Mouse (Mus musculus) right cerebral cortex, postnatal 4 days (tissue): Measurements from ENCODE around the gene Uqcr11.

ENCODE experiments used
- DNase-seq: peaks from one replicate; pipeline ENCODE4 v3.0.0-alpha.2; 2022

Uqcr11 gene

DNA sequence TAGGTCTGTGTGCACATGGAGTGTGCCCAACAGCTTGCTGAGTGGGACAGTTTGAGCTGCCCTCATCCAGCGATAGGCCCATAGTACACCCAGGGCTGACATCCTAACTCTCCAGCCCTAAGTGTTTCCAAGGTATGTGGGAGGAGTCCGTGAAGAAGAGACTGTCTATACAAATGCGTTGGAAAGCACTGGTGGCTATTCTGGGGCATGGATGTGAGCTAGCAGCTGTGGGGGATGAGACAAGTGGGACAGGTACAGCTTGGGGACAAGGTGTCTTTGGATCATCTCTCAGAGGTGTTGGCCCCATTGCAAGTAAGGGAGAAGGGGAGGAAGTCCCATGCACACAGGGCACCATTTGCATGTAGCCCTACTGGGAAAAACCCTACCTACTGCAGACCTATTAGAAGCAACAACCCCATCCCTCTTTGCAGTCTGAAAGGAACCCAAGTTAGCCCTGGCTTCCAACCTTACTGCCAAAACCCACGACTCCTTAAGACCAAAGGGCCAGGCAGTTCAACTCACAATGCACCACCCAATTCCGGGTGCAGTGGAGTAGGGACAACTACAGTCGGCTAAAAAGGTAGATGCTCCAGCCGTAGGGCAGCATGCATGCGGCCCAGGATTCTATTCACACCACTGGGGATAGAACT, 9.0 kb downstream of the Uqcr11 start:
- no peak for DNase-seq

- no peak for DNase-seq
Observed at GRCm38 (mm10) chr10:80396822-80397523, 9.7 kb downstream of the Uqcr11 start.

DNA sequence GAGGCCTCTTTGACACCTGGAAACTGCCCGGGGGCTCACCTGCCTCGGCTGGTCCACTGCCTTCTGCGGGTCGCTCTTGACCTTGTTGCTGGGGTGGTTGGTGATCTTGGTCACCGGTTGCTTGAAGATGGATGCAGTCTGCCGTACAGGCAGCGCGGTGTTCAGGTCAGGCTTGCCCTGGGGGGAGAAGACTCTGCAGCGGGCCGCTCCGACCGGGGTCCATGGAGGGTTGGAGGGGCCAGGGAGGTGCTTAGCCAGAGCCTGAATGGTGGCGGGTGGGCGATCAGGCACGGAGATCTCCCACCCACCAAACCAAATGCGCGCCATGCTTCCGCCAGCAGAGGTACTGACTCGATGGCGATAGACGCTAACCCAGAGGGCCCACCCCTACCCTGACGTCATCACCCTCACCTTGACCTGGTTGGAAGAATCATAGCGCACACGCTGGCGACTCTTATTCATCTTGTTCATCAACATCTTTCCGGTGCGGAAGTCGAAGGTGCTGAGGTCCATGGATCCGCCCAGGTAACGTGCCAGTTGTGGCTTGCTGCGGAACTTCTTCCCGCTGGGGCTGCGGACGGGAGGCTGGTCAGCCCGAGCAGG, 11.5 kb downstream of the Uqcr11 start:
- no peak for DNase-seq

- DNase-seq, result no peak
Observed at GRCm38 (mm10) chr10:80392687-80393086, 13.9 kb downstream of the Uqcr11 start.

- no peak for DNase-seq
Observed at GRCm38 (mm10) chr10:80390697-80391096, 15.9 kb downstream of the Uqcr11 start.

- DNase-seq, result no peak
Observed at GRCm38 (mm10) chr10:80389185-80389708, 17.4 kb downstream of the Uqcr11 start.

GRCm38 (mm10) chr10:80388731-80389130, 17.9 kb downstream of the Uqcr11 start:
- DNase-seq, result no peak

DNA sequence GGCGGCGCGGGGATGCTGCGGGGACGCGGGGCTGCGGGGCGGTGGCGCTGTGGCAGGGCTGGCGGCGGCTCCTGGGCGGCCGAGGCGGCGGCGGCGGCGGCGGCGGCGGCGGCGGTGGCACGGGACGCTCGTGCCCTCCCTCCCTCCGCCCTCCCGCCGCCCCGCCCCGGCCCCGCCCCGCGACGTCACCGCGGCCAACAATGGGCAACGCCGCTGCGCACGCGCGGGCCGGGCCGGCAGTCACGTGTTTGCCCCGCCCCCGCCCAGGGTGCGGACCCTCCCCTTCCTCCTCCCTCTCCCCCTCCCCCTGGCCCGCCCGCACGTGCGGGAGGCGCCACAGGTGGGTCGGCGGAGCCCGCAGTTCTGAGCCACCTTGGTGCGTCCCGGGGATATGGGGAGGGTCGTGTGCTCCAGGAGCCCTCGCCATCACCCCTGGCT, 19.1 kb downstream of the Uqcr11 start, which contains the start of gene Mex3d:
TSS of gene Mex3d (minus strand) at position 138 of the 438 bp plus-strand sequence.
- DNase-seq, result peak; percentile 97

- peak; percentile 52 for DNase-seq
Observed at GRCm38 (mm10) chr10:80386735-80387471, 19.7 kb downstream of the Uqcr11 start.

DNA sequence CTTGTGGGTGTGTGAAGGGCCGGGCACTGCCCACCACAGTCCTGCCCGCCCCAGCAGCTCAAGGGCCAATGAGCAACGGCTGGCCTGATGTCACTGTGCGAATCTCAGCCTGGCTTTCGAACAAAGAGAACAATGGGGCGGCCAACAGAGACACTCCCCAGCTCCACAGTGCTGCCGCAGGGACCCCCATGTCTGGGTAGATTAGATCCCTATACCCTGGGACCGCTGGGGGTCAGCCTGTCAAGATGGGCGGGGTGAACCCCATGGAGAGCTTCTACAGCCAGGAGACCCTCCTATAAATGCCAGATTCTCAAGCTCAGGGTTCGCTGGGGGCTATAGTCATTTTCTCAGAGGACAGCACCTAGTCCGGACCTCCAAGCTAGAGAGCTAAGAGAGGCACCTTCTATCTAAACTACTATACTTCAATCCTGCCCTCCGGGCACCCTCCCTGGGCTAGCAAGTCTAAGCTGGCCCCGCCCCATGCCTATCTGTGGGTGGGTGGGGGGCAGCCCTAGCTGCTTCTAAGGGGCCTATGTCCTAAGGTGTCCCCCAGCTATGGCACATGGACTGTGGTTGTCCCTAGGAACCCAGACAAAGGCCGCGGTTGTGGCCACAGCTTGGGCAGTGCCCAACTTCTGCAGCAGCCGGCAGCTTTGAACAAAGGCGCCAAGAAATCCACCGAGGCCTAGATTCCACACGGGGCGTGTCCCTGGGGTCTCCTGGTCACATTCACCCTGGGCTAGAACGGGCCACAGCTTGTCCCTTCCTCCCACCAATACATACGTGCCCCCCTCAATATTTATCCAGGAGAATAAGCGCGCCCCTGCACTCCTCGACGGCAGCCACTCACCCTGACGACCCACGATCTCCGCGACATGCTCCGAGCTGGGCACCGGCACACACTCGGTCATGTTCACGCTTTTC, 20.6 kb downstream of the Uqcr11 start:
- DNase-seq, result peak; percentile 61

- no peak for DNase-seq
Observed at GRCm38 (mm10) chr10:80385310-80385709, 21.3 kb downstream of the Uqcr11 start.

GRCm38 (mm10) chr10:80384709-80385108, 21.9 kb downstream of the Uqcr11 start:
- no peak for DNase-seq

DNA sequence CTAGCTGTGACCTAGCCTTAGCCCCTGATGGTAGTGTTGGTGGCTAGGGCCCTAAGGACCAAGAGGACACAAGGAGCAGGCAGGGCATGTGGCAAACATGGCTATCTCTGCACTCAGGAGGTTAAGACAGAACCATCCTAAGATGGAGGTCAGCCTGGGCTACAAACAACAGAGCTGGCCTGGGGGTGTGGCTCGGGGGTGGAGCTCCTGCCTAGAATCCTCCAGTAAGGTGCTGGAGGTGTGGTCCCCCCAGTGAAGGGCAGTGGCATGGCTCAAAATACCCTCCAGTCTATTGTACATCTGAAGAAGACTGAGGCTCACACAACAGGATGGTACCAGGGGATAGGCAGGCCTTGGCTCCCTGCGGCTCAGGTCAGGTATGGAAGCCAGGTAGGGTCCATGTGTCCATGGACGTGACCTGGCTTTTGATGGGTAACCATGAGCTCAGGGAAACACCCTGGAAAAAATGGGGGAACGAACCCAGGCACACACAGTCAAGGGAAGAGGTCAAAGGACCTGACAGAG, 22.5 kb downstream of the Uqcr11 start:
- DNase-seq, result no peak

DNA sequence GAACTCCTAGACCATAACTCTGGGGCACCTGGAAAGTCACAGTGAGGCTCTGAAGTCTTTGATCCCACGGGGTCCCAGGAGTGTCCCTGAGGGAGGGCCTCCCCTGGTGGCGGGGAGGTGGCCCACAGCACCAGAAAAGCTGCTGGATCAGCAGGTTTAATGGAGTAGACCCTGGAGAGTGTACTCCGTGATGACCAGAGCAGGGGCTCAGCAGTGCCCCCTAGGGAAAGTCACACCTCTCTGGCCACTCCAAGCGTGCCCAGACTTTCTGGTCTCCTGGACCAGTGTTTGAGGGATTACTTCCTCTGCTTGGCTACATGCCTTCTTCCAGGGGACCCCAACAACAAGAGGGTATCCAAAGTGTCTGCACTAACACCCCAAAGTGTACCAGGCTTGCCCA, 23.2 kb downstream of the Uqcr11 start:
- no peak for DNase-seq

- no peak for DNase-seq
Observed at GRCm38 (mm10) chr10:80382641-80383365, 23.8 kb downstream of the Uqcr11 start.

- DNase-seq, result peak; percentile 62
Observed at GRCm38 (mm10) chr10:80377716-80378115, 28.9 kb downstream of the Uqcr11 start.

DNA sequence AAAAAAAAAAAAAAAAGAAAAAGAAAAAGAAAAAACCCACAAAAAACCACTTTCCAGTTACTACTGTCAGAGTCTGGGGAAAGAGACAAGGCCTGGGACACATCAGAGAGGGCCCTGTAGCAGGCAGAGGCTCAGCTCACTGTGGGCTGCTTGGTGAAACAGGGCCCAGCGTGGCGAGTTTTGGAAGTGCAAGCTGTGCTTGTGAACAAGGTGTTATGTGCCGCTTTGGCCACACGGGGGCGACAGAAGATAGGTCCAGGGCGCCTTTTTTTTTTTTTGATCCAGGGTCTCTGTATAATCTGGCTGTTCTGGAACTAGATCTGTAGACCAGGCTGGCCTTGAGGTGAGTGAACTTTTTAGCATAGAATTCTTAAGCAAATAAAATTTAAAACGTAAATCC, 30.5 kb downstream of the Uqcr11 start:
- DNase-seq, result peak; percentile 98

- peak; percentile 70 for DNase-seq
Observed at GRCm38 (mm10) chr10:80374063-80374462, 32.6 kb downstream of the Uqcr11 start.

- DNase-seq, result no peak
Observed at GRCm38 (mm10) chr10:80372706-80373105, 33.9 kb downstream of the Uqcr11 start.

- DNase-seq, result no peak
Observed at GRCm38 (mm10) chr10:80371983-80372382, 34.6 kb downstream of the Uqcr11 start.

DNA sequence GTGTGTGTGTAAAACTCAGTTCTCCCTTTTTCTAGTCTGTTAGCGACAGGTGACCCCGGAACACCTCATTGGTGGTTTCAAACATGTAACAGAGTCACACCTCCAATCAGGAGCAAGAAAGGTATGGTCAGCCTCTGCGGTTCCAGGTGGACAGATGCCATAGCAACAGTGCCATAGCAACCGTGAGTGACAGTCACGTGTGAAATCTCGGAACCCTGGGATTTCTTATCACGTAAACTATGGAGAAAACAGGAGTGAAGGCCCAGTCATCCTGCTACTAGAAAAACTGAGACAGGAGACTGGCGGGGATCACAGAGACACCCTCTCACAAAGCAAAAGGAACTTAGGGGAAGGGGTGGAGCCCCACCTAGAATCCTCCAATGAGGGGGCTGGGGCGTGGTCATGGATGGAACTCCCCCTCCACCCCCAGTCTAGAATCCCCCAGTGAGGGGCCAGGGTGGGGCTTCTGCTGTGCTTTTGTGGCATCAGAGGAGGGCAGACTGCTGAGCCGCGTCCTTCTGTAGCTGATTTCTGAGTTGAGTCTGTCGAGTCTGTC, 35.1 kb downstream of the Uqcr11 start:
- no peak for DNase-seq
